Mouse (Mus musculus) hindbrain, embryonic 13.5 days (tissue): ENCODE data around the gene Plekha5. TPM values are rescaled to one million over a fixed set of nuclear protein-coding genes. Genes with fewer than 3 reads are reported as not detected.

ENCODE experiments used
- ATAC-seq: fragments of 200-750 bp; cut with Nextera tagmentation; 2 replicates; pipeline ENCODE4 v1.8.0; 2017; ENCODE audit warnings: moderate TSS enrichment; ENCODE audit not compliant: low FRiP score
- H3K27ac ChIP-seq: fragments of 300-500 bp; sonication (generic); 2 replicates; pipeline ENCODE4 v1.5.1; 2015; ENCODE audit warnings: inconsistent platforms, mild to moderate bottlenecking, moderate library complexity
- H3K27me3 ChIP-seq: fragments of 300-500 bp; sonication (generic); 2 replicates; pipeline ENCODE4 v1.6.1; 2015; ENCODE audit warnings: mild to moderate bottlenecking, inconsistent platforms
- H3K36me3 ChIP-seq: fragments of 300-500 bp; sonication (generic); 2 replicates; pipeline ENCODE4 v1.6.1; 2015; ENCODE audit warnings: mild to moderate bottlenecking, inconsistent platforms
- H3K4me1 ChIP-seq: fragments of 300-500 bp; sonication (generic); replicated peaks from 2 replicates; pipeline ENCODE4 v1.6.1; 2015; ENCODE audit warnings: inconsistent platforms
- H3K4me2 ChIP-seq: fragments of 300-500 bp; sonication (generic); 2 replicates; pipeline ENCODE4 v1.6.1; 2015; ENCODE audit warnings: inconsistent platforms, mild to moderate bottlenecking, moderate library complexity
- H3K4me3 ChIP-seq: fragments of 300-500 bp; sonication (generic); 2 replicates; pipeline ENCODE4 v1.5.1; 2015; ENCODE audit warnings: mild to moderate bottlenecking, inconsistent platforms
- H3K9ac ChIP-seq: fragments of 300-500 bp; sonication (generic); 2 replicates; pipeline ENCODE4 v1.6.1; 2015; ENCODE audit warnings: mild to moderate bottlenecking, inconsistent platforms
- H3K9me3 ChIP-seq: fragments of 300-500 bp; sonication (generic); 2 replicates; pipeline ENCODE4 v1.6.1; 2016; ENCODE audit warnings: inconsistent platforms
- WGBS: fragments of 180-500 bp; shearing (Covaris S2); methylation state at CpG from one replicate; pipeline ENCODE4 v1.1.7; 2015; 5-methylcytosine and 5-hydroxymethylcytosine counted together
- polyA plus RNA-seq: library from polyadenylated mRNA; unstranded; fragments of >200 nt; fragmentation: Nextera tagmentation; extraction: Ambion mirVana; gene quantifications from 2 replicates; pipeline ENCODE4 v1.2.1, GENCODE M21; 2015

Gene Plekha5
- polyA plus RNA-seq, result 39.9 and 40.7 TPM in 2 replicates

DNA sequence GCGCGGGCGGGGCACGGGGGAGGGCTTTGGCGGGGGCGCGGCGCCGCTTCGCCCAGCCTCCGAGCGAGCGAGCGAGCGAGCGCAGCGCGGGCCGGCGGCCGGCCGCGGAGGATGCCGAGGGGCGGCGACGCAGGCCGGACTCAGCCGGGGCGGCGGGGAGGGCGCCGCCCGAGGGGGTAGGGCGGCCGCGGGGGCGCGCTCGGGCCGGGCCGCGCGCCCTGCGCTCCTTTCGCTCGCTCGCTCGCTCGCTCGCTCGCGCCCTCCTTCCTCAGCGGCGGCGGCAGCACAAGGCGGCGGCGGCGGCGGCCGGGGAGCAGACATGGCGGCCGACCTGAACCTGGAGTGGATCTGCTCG lies at the start of gene Plekha5:
TSS of gene Plekha5 (plus strand) at position 209 of the 355 bp plus-strand sequence.
- Histone ChIP-seq H3K9me3 (no peaks in the 10 kb centered on the region), H3K27ac (peak within 1 kb of the TSS; percentile 97), H3K4me1 (peaks cover 40% of the 10 kb centered on the region), H3K9ac (peak within 1 kb of the TSS; percentile 100), H3K4me3 (peak within 1 kb of the TSS; percentile 97), H3K36me3 (peaks cover 3% of the 10 kb centered on the region), H3K4me2 (peak within 1 kb of the TSS; percentile 67), H3K27me3 (no peaks in the 10 kb centered on the region)
- 1% methylated on average over 33 of the region's 65 CpGs for WGBS
- ATAC-seq, result peak; percentile 88

DNA sequence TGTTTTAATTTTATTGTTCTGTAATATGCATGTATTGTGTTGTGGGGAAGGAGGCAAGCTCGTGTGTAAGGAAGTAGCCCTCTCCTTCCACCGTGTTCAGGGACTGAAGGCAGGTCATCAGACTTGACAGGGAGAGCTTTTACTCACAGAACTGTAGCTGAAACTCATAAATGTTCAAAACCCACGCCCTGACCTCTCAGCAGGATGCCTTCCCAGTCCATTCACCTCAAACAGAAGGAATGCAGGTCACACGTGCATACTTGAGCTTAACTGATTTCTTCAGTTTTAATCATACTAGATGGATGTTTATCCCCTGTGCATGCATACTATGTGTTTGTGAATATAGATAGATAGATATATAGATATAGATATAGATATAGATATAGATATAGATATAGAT lies 48.2 kb upstream of the Plekha5 start:
- no peaks in the 10 kb centered on the region for H3K36me3 ChIP-seq
- no peak overlapping the region for H3K4me2 ChIP-seq
- no peak overlapping the region for H3K4me3 ChIP-seq
- no peak for ATAC-seq
- no peak overlapping the region for H3K27ac ChIP-seq
- WGBS, result 41% methylated on average over 4 of the region's 4 CpGs
- H3K9ac ChIP-seq, result no peak overlapping the region
- peaks cover 14% of the 10 kb centered on the region; the same call in 1 of the 2 replicates for H3K4me1 ChIP-seq
- no peaks in the 10 kb centered on the region for H3K9me3 ChIP-seq
- no peaks in the 10 kb centered on the region for H3K27me3 ChIP-seq

DNA sequence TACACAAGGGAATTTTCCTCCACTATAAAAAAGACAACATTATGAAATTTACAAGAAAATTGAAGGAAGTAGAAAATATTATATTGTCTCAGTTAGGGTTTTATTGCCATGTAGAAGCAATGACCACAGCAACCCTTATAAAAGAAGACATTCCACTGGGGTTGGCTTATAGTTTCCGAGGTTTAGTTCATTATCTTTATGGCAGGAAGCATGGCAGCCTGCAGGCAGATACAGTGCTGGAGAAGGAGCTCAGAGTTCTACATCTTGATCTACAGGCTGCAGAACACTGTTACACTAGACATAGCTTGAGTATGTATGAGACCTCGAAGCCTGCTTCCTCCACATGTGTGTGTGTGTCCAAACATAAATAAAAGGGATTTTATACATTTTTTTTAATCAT lies 43.3 kb upstream of the Plekha5 start:
- no peak overlapping the region for H3K27ac ChIP-seq
- no peaks in the 10 kb centered on the region for H3K27me3 ChIP-seq
- no peak overlapping the region for H3K4me2 ChIP-seq
- ATAC-seq, result no peak
- no peak overlapping the region for H3K9ac ChIP-seq
- peaks cover 11% of the 10 kb centered on the region for H3K4me1 ChIP-seq
- H3K36me3 ChIP-seq, result no peaks in the 10 kb centered on the region
- H3K9me3 ChIP-seq, result no peaks in the 10 kb centered on the region
- no peak overlapping the region for H3K4me3 ChIP-seq
- 83% methylated on average over 2 of the region's 2 CpGs for WGBS

DNA sequence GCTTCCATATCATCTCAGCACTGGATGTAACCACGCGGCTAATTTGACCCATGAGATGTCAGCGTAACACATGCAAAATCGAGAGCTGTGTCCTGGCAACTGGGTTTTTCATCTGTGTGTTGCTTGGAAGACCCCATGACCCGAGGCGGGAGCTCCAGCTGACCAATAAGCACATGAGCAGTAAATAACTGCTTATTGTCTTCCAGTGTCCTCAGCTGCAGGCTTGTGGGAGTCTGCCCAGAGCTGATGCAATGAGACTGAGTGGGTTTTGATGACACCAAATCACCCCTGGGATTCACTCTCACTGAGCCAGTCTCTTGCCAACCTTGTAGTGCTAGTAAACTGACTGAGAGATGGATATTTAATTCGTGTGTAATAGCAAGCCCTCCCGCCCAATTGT lies 42.7 kb upstream of the Plekha5 start:
- no peaks in the 10 kb centered on the region for H3K36me3 ChIP-seq
- 75% methylated on average over 8 of the region's 8 CpGs for WGBS
- H3K4me3 ChIP-seq, result no peak overlapping the region
- H3K27ac ChIP-seq, result no peak overlapping the region
- ATAC-seq, result no peak; the same call in 1 of the 2 replicates
- no peak overlapping the region for H3K9ac ChIP-seq
- no peak overlapping the region for H3K4me2 ChIP-seq
- peaks cover 11% of the 10 kb centered on the region for H3K4me1 ChIP-seq
- H3K9me3 ChIP-seq, result no peaks in the 10 kb centered on the region
- H3K27me3 ChIP-seq, result no peaks in the 10 kb centered on the region

DNA sequence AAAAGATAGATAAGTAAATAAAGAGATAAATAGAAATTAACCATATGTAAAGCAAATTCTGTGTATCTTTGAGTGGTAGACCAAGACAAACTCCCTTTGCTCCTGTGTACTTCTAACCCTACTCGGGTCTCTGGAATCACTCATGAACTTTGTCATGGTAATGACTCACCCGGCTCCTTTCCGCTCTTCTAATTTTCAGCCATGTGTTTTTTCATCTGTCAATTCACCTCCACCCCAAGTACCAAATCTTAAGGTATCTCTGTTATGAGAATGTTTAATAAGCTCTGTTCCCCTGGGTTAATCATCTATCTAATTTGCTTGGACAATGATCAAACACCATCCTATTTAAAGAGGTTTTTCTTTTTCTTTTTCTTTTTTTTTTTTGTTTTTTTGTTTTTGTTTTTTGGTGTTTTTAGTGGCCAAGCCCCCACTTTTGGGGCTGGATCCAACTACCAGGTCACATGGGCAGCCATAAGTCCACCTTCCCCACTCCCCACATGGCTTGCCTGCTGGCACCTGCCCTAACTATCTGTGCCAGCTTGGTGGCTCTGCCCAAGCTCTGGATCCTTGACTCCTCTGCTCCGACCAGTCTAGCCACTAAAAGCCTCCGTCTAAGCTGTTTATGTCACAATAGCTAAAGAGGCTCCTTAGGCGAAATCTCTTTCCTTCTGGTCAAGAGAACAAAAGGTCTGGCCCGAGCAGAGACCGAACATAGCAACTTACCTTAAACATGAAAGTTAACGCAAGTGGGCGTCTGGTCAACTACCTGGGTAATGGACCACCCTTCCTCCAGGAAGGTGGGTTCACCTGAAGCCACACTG lies 40.1 kb upstream of the Plekha5 start:
- WGBS, result 90% methylated on average over 10 of the region's 10 CpGs
- peaks cover 3% of the 10 kb centered on the region; the same call in 1 of the 2 replicates for H3K4me1 ChIP-seq
- no peak overlapping the region for H3K4me3 ChIP-seq
- no peaks in the 10 kb centered on the region for H3K36me3 ChIP-seq
- no peaks in the 10 kb centered on the region for H3K9me3 ChIP-seq
- no peak overlapping the region for H3K9ac ChIP-seq
- no peak overlapping the region for H3K4me2 ChIP-seq
- H3K27me3 ChIP-seq, result no peaks in the 10 kb centered on the region
- H3K27ac ChIP-seq, result no peak overlapping the region
- ATAC-seq, result no peak

DNA sequence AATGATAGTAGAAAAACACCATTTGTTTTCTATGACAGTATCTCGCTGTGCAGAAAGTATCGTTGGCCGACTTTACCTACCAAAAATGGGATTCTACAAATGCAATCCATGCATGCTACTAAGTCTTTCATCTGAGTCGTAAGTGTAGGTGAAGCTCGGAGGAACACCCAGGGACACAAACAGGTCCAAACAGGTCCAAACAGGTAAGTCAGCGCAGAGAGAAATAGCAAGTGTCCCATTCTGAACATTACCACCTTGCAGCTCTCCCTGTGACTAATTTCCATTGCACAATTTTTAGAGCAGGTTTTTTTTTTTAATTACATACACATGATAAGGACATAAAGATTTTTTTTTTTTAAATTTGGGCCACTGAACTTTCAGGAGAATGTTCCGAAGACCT lies 27.2 kb upstream of the Plekha5 start:
- H3K4me2 ChIP-seq, result no peak overlapping the region
- no peaks in the 10 kb centered on the region for H3K4me1 ChIP-seq
- H3K9ac ChIP-seq, result no peak overlapping the region
- 96% methylated on average over 7 of the region's 7 CpGs for WGBS
- no peaks in the 10 kb centered on the region for H3K27me3 ChIP-seq
- H3K27ac ChIP-seq, result no peak overlapping the region
- H3K36me3 ChIP-seq, result no peaks in the 10 kb centered on the region
- no peak for ATAC-seq
- H3K4me3 ChIP-seq, result no peak overlapping the region
- no peaks in the 10 kb centered on the region for H3K9me3 ChIP-seq

DNA sequence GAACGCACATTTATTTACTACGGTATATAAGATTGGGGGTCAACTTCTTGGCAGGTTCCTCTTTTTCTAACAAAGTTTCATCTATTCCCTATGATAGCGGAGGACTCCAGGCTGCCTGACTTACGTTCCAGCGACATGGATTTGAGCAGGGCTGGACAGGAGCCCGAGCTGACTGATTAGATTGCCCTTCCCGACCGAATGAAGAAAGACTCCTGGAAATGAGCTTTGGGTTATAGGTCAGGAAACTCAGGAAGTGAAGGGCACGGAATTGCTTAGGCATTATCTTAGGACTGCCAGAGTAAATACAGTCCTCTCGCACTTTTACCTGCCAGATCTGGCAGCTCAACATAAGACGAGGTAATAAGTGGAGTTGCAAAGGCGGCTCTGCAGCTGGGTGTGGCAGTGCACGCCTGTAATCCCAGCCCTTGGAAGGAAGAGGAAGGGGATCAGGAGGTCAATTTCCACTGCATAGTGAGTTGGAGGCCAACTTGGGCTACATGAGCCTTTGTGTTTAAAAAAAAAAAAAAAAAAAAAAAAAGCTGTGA lies 21.0 kb upstream of the Plekha5 start:
- Histone ChIP-seq H3K27ac (no peak overlapping the region), H3K4me1 (no peaks in the 10 kb centered on the region), H3K27me3 (no peaks in the 10 kb centered on the region), H3K4me2 (no peak overlapping the region), H3K9ac (no peak overlapping the region), H3K4me3 (no peak overlapping the region), H3K9me3 (no peaks in the 10 kb centered on the region), H3K36me3 (no peaks in the 10 kb centered on the region)
- no peak for ATAC-seq
- WGBS, result 93% methylated on average over 13 of the region's 13 CpGs

DNA sequence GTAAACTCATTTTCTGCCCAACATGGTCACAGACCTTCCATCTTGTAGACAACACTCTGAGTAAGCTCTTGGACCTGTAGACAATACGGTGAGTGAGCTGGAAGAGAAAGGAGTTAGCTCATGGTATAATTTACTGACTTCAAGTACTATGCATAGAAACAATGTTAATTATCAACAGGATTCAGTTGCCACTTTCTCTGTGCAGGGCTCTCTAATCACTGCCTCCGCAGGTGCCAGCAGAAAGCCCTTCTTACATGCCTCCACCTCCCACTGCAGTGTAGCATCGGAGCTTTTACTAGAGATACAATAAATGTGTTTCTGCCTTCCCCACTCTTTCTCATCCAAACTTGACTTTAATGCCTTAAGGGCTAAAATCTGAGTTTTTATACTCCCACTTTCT lies 11.9 kb upstream of the Plekha5 start:
- Histone ChIP-seq H3K4me3 (no peak overlapping the region), H3K9ac (no peak overlapping the region), H3K4me1 (no peaks in the 10 kb centered on the region), H3K27me3 (no peaks in the 10 kb centered on the region), H3K9me3 (no peaks in the 10 kb centered on the region), H3K36me3 (no peaks in the 10 kb centered on the region), H3K4me2 (no peak overlapping the region), H3K27ac (no peak overlapping the region)
- 64% methylated on average over 3 of the region's 3 CpGs for WGBS
- ATAC-seq, result no peak

DNA sequence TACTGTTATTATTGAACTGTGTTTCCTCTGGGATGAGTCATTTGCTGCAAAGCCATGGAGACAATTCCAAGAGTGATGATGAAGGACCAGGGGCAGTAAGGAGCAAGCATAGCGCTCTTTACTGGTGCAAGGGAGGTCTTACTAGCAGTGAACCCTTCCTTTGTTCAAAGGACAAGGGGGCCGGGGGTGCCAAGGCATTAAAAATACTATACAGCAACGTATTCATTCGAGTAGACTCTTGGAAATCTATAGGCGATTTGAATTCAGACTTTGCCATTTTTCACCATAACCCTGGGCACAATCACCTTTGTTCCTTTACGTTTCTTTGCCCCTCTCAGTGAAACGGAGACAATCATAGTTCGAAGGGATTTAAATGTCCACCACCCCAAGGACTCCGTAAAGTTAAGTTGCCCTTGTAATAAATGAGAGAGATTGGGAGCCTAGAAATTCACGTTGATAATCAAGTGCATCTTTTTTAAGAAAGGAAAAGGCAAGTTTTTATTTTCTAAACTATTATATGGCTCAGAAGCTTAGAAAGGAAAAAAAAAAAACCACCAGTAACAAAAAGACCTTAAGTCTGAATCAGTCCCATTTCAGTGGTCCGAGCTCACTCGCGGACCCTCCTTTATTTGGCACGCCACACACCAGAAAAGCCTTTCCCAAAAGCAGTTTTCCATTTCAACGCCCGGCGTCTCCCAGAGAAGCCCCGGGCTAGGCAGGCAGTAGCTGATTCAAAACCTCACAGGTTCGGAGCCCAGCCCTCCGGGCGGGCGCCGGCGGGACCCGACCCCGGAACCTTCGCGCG lies 611 bp upstream of the Plekha5 start:
- H3K36me3 ChIP-seq, result no peaks in the 10 kb centered on the region

DNA sequence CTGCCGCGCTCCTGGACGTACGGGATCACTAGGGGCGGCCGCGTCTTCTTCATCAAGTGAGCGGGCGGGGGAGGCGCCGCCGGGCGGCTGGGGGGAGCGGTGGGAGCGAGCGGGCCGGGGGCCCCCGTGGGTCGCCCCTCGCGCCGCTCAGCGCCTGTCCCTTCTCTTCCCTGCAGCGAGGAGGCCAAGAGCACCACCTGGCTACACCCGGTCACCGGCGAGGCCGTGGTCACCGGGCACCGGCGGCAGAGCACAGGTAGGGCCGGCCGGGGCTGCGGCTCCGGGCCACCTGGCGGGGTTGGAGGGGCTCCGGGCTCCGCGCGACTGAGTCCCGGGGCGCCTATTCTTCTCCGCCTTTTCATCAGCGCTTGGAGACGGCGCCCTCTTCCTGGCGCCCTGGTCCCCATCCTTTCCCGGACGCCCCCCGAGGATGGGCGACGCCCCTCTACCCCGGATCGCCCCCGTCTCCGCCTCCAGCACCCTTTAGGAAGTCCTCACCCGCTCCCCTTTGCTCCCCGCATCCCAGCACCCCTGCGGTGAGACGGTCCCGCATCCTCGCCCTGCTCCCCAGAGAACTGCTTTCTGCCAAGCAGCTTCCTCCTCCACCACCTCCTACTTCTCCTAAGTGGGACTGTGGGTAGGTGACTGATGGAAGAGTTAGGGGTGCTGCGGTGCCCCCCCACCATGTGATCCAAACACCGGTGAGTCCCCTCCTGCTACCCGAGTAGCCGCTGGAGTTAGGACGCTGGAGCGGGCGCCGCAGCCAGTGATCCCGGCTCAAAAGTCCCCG lies 542 bp downstream of the Plekha5 start:
- under 1% methylated on average over 66 of the region's 72 CpGs for WGBS
- Histone ChIP-seq H3K36me3 (peaks cover 9% of the 10 kb centered on the region), H3K4me2 (peak overlapping the region; percentile 67), H3K27ac (peak overlapping the region; percentile 97), H3K27me3 (no peaks in the 10 kb centered on the region), H3K4me1 (peaks cover 42% of the 10 kb centered on the region), H3K9me3 (no peaks in the 10 kb centered on the region), H3K4me3 (peak overlapping the region; percentile 97), H3K9ac (peak overlapping the region; percentile 100)
- peak; percentile 82 for ATAC-seq

More for the DNA sequence above, 611 bp upstream of the Plekha5 start:
- no peak for ATAC-seq
- peak overlapping the region; percentile 100 for H3K9ac ChIP-seq
- 7% methylated on average over 29 of the region's 29 CpGs for WGBS
- peaks cover 34% of the 10 kb centered on the region for H3K4me1 ChIP-seq
- H3K27ac ChIP-seq, result peak overlapping the region; percentile 97
- peak overlapping the region; percentile 97 for H3K4me3 ChIP-seq
- no peaks in the 10 kb centered on the region for H3K9me3 ChIP-seq
- H3K4me2 ChIP-seq, result peak overlapping the region; percentile 67
- no peaks in the 10 kb centered on the region for H3K27me3 ChIP-seq

DNA sequence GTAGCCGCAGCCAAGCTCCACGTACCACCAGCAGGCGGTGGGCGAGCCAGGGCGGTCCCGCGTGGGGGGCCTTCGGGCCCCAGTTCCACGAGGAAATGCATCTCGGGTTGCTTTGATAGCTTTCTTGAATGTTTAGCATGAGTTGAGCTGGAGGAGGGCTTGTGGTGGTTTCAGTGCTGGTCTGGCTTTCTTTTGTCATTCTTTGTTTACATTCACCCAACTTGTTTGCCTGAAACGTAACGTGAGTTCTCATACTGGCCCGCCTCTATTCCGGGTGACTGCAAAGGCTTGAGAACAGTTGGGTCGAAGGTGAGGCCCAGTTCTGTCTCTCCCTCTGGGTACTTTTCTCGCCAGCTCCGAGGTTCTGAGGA lies 1.1 kb downstream of the Plekha5 start:
- peak overlapping the region; percentile 100 for H3K9ac ChIP-seq
- WGBS, result under 1% methylated on average over 17 of the region's 17 CpGs
- peaks cover 42% of the 10 kb centered on the region for H3K4me1 ChIP-seq
- peak overlapping the region; percentile 97 for H3K4me3 ChIP-seq
- peak overlapping the region; percentile 97 for H3K27ac ChIP-seq
- no peaks in the 10 kb centered on the region for H3K9me3 ChIP-seq
- no peak for ATAC-seq
- peak overlapping the region; percentile 67 for H3K4me2 ChIP-seq
- H3K27me3 ChIP-seq, result no peaks in the 10 kb centered on the region
- H3K36me3 ChIP-seq, result peaks cover 10% of the 10 kb centered on the region

DNA sequence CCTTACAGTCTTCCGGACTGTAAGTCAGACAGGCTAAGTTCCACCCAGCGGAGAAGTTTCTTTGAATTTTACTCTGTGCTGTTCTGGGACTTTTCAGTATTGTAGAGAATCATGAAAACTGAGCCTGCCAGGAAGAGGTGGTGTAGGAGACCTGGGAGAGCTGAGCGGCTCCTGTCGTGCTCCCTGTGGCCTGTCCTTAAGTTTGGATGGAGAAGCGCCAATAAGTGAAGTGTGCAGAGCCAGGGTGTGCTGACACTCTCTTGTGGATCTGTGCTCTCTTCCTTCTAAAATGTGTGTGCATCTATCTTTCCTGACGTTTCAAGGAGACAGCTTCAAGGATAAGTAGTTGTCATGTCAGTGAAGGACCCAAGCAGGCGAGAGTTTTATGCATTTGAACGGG lies 5.4 kb downstream of the Plekha5 start:
- peaks cover 47% of the 10 kb centered on the region for H3K36me3 ChIP-seq
- WGBS, result 90% methylated on average over 8 of the region's 8 CpGs
- H3K27me3 ChIP-seq, result no peaks in the 10 kb centered on the region
- H3K27ac ChIP-seq, result no peak overlapping the region
- H3K4me2 ChIP-seq, result no peak overlapping the region
- H3K4me1 ChIP-seq, result peaks cover 35% of the 10 kb centered on the region
- ATAC-seq, result no peak
- no peak overlapping the region for H3K4me3 ChIP-seq
- no peaks in the 10 kb centered on the region for H3K9me3 ChIP-seq
- H3K9ac ChIP-seq, result 0 out of 2 replicates have a peak overlapping the region, but pooled peaks have one; percentile 19
